Mouse (Mus musculus) kidney, postnatal 0 days (tissue): ENCODE data around the gene Ap2m1. TPM values are rescaled to one million over a fixed set of nuclear protein-coding genes. Genes with fewer than 3 reads are reported as not detected.
A peak's percentile ranks its signal among the peaks of the same experiment; 100 is the strongest.

Source experiments
- ATAC-seq: fragments of 200-750 bp; cut with Nextera tagmentation; replicated peaks from 2 replicates; pipeline ENCODE4 v1.8.0; 2017; ENCODE audit warnings: low read depth, moderate number of reproducible peaks, moderate TSS enrichment, moderate library complexity; ENCODE audit not compliant: low FRiP score
- DNase-seq: peaks from one replicate; pipeline ENCODE4 v3.0.0-alpha.2; 2016; ENCODE audit warnings: low spot score
- H3K27ac ChIP-seq: fragments of 300-500 bp; sonication (generic); 2 replicates; pipeline ENCODE4 v1.5.1; 2014; ENCODE audit warnings: mild to moderate bottlenecking
- H3K27me3 ChIP-seq: fragments of 300-500 bp; sonication (generic); 2 replicates; pipeline ENCODE4 v1.6.1; 2014; ENCODE audit warnings: low read length, mixed read lengths; ENCODE audit not compliant: insufficient read depth
- H3K36me3 ChIP-seq: fragments of 300-500 bp; sonication (generic); 2 replicates; pipeline ENCODE4 v1.6.1; 2014; ENCODE audit warnings: low read length, mixed read lengths; ENCODE audit not compliant: insufficient read depth
- H3K4me1 ChIP-seq: fragments of 300-500 bp; sonication (generic); replicated peaks from 2 replicates; pipeline ENCODE4 v1.6.1; 2014; ENCODE audit warnings: antibody characterized with exemption, low read length, mixed read lengths; ENCODE audit not compliant: insufficient read depth
- H3K4me2 ChIP-seq: fragments of 300-500 bp; sonication (generic); 2 replicates; pipeline ENCODE4 v1.6.1; 2014; ENCODE audit warnings: mild to moderate bottlenecking, low read length, moderate library complexity, mixed read lengths
- H3K4me3 ChIP-seq: fragments of 300-500 bp; sonication (generic); replicated peaks from 2 replicates; pipeline ENCODE4 v1.5.1; 2014; ENCODE audit warnings: low read depth, low read length
- H3K9ac ChIP-seq: fragments of 300-500 bp; sonication (generic); 2 replicates; pipeline ENCODE4 v1.6.1; 2014; ENCODE audit warnings: low read depth, low read length
- H3K9me3 ChIP-seq: fragments of 300-500 bp; sonication (generic); replicated peaks from 2 replicates; pipeline ENCODE4 v1.6.1; 2016; ENCODE audit warnings: low read length, inconsistent platforms, mixed read lengths
- CTCF ChIP-seq: IDR thresholded peaks from 2 replicates; pipeline ENCODE4 v1.5.1; 2016; ENCODE audit warnings: antibody characterized with exemption, low read depth, mild to moderate bottlenecking, moderate library complexity
- WGBS: fragments of 180-500 bp; shearing (Covaris S2); extraction: QIAGEN DNeasy Blood & Tissue Kit; methylation state at CpG from one replicate; pipeline ENCODE4 v1.1.7; 2014; 5-methylcytosine and 5-hydroxymethylcytosine counted together
- polyA plus RNA-seq: library from polyadenylated mRNA; unstranded; fragments of >200 nt; fragmentation: Nextera tagmentation; extraction: Ambion mirVana; gene quantifications from 2 replicates; pipeline ENCODE4 v1.2.1, GENCODE M21; 2015

Ap2m1 gene
- polyA plus RNA-seq, 1 experiment from 2014 or later: 605 TPM

DNA sequence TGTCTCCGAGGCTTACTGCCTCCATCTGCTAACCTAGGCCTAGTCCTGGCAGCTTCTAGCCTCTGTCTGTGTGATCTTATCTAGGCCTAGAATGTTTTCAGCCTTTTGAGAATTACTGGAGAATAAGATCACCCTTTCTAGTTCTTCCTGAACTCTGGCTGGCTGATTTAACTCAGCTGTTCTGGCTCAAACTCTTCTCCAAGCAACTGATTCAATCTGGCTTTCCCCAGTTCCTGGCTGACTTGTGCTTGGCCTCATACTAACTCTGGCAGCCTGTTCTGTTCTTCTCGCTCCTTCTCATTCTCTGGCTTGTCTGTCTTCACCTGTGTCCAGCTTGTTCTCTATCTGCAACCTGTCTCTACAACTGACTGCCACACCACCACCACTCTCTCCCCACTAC, 44.0 kb upstream of the Ap2m1 start:
- no peaks in the 10 kb centered on the region for H3K9me3 ChIP-seq
- no peaks in the 10 kb centered on the region for H3K27me3 ChIP-seq
- no peak overlapping the region for H3K27ac ChIP-seq
- H3K4me2 ChIP-seq: no peak overlapping the region
- no peaks in the 10 kb centered on the region for H3K4me1 ChIP-seq
- ATAC-seq: no peak
- WGBS: 69% methylated on average over 2 of the region's 2 CpGs
- no peaks in the 10 kb centered on the region for H3K36me3 ChIP-seq
- no peak for DNase-seq
- no peak overlapping the region for H3K4me3 ChIP-seq
- no peak overlapping the region for H3K9ac ChIP-seq
- no peak for TF ChIP-seq CTCF

DNA sequence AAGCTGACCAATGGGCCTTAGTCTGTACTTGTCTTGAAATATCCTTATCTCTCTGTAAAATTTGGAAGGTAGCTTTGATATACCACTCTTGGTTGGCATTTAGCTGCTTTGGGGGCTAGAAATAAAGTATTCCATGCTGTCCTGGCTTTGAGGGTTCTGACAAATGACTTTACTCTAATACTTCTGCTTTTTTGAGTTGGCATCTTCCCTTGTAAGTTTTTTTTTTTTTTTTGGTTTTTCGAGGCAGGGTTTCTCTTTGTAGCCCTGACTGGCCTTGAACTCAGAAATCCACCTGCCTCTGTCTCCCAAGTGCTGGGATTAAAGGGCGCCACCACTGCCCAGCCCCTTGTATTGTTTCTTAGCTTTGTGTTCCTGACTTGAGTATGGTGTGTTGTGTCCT, 41.8 kb upstream of the Ap2m1 start:
- Histone ChIP-seq H3K9me3 (no peaks in the 10 kb centered on the region), H3K27me3 (no peaks in the 10 kb centered on the region), H3K4me1 (no peaks in the 10 kb centered on the region), H3K36me3 (no peaks in the 10 kb centered on the region), H3K27ac (no peak overlapping the region), H3K4me3 (no peak overlapping the region), H3K4me2 (no peak overlapping the region), H3K9ac (no peak overlapping the region)
- no peak for TF ChIP-seq CTCF
- no peak for DNase-seq
- no peak for ATAC-seq
- WGBS: 79% methylated on average over 2 of the region's 2 CpGs

DNA sequence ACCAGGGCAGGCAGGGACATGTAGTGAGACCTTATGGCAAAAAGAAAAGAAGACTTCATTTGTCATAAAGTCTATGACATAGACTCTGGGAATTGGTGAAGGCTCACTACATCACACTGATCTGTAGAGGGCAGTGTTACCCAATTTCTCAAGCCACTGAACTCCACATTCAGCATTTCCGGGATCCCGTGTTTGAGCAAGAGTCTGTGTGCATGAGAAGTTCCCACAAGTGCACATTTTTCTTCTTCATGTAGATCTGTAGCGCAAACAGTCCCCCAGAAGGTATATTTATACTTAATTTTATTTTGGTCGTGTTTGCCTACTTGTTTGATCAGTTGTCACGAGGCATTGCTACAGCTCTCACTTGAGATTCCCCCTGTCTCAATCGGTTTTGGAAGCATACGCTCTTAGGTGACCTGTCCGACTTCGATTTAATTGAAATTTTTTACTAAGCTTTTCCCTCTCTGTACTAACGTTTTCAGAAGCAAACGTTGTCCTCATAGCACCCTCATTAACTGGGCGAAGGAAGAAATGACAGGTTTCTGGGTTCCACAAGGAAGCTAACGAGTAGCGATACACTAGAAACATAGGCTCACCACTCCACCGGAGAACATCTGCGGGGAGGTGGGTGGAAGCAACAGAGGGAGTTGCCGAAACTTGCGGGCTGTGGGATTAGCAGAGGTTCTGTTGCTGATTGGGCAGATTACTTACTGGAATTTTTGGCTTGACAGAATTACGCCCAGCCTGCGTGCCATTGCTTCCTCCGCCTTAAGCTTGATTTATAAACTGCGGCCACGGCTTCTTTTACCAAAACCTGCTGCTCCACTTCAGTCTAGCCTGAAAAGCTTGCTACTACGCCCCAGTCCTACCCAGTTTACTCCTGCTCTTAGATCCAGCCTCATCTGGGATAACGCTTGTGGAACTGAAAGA, 38.3 kb upstream of the Ap2m1 start:
- Histone ChIP-seq H3K36me3 (peaks cover 9% of the 10 kb centered on the region), H3K4me2 (peak overlapping the region; percentile 76), H3K27me3 (no peaks in the 10 kb centered on the region), H3K4me1 (peaks cover 6% of the 10 kb centered on the region), H3K9me3 (no peaks in the 10 kb centered on the region), H3K9ac (peak overlapping the region; percentile 46), H3K4me3 (peak overlapping the region; percentile 32), H3K27ac (peak overlapping the region; percentile 58; the same call in 1 of the 2 replicates)
- ATAC-seq (0 out of 2 replicates have a peak, but pooled peaks have one; percentile 7), DNase-seq (peak; percentile 88)
- 13% methylated on average over 25 of the region's 25 CpGs for WGBS
- TF ChIP-seq CTCF: peak; percentile 82

DNA sequence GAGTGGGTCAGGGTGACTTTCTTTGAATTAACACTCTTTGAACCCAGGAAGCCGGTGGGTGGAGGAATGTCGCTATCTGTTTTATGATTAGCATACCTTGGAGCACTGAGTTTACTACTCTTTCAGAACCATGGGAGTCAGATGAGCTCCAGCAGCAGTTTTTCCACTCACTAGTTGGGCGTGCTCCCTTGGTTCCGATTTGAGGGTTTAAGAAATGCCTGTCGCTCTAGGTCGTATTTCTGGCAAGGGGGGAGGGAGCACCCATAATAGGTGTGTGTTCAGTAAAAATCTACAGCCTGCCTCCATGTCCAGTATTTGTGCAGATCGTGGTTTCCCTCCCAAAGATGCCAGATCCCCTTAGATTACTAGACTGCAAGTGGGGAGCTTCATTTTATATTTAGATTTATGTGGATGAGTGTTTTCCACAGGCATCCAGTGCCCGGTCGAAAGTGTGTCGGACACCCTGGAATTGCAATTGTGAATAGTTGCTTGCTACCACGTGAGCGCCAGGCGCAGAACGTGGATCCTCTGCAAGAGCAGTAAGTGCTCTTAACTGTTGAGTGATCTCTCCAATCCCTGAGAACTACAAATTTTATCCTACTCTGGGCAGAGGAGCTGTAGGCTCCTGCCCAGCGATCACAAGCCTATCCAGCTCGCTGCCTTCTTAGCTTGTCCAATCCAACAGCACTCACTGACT, 37.1 kb upstream of the Ap2m1 start:
- peak overlapping the region; percentile 94 for H3K4me3 ChIP-seq
- DNase-seq: no peak
- peak overlapping the region; percentile 83; the same call in 1 of the 2 replicates for H3K27ac ChIP-seq
- peaks cover 6% of the 10 kb centered on the region for H3K4me1 ChIP-seq
- H3K9me3 ChIP-seq: no peaks in the 10 kb centered on the region
- no peaks in the 10 kb centered on the region for H3K27me3 ChIP-seq
- peak overlapping the region; percentile 88 for H3K4me2 ChIP-seq
- no peak for ATAC-seq
- H3K36me3 ChIP-seq: peaks cover 21% of the 10 kb centered on the region
- no peak for TF ChIP-seq CTCF
- H3K9ac ChIP-seq: peak overlapping the region; percentile 94; the same call in 1 of the 2 replicates
- WGBS: 9% methylated on average over 16 of the region's 16 CpGs

DNA sequence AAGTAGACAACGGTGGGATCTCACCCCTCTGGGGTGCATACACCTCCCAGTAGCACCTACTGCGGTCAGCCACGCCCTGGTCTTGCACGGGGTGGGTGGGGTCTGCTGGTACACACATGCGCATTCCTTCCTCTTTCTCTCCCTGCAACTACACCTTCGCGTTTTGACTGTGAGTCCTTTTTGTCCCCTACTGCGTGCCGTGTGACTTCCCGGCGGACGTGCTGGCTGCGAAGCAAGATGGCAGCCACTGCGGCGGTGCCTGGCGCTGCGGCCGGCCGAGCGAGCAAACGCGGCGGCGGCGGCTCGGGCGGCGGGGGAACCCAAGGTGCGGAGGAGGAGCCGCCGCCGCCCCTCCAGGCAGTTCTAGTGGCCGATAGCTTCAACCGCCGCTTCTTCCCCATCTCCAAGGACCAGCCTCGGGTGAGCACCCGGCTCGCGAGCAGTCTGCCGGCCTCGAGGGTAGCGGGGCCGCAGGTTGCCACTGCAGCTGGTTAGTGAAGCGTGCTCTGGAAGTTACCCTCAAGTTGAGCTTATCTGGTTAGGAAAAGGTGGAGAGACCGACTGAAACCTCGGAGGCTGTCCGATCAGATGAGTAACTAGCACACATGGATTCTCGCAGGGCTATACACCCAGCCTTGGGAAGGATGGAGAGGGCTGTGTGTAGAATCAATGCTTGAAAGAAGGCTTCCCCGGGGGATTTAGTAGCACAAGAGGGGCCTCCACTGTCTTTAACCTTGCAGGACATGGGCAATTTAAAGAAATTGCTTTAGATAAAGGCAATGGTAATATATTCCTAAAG, 36.4 kb upstream of the Ap2m1 start, which contains the start of gene Eif2b5:
Gene Eif2b5 (plus strand): TSS at position 141 of the 799 bp plus-strand sequence.
- Histone ChIP-seq H3K9ac (peak within 1 kb of the TSS; percentile 94), H3K27me3 (no peaks in the 10 kb centered on the region), H3K4me1 (peaks cover 6% of the 10 kb centered on the region), H3K27ac (peak within 1 kb of the TSS; percentile 83), H3K4me3 (peak within 1 kb of the TSS; percentile 94), H3K9me3 (no peaks in the 10 kb centered on the region), H3K4me2 (peak within 1 kb of the TSS; percentile 88), H3K36me3 (peaks cover 28% of the 10 kb centered on the region)
- TF ChIP-seq CTCF: no peak; the same call in 1 of the 2 replicates
- DNase-seq: peak; percentile 97
- WGBS: under 1% methylated on average over 49 of the region's 49 CpGs
- ATAC-seq: peak; percentile 94
